Mouse (Mus musculus): Measurements from ENCODE around the gene Vmn1r205.
"Not testable (repeated sequence)": the region's sequence is repeated elsewhere in the genome, so short reads cannot be mapped to it uniquely, and the experiment has no call there.

Gene Vmn1r205

DNA sequence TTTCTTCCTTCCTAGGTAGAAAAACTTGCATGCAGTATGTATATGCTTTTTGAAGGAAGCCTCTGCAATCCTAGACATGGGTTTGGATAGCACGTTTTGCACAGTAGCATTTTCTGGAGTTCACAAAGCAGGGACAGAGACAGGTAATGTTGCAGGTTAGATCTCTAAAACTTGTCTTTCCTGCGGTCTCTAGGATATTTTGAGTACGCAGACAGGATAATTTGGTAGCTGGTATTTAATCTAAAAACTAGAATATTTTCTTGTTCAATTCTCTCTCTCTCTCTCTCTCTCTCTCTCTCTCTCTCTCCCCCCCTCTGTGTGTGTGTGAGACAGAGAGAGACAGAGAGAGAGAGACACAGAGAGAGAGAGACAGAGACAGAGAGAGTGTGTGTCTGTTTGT, at the start of gene Vmn1r205:
TSS of gene Vmn1r205 (minus strand) at position 101 of the 400 bp plus-strand sequence.
- DNase-seq (ENCODE audit: low read depth, low spot score): no peak

GRCm38 (mm10) chr13:22624151-22624550, 31.4 kb upstream of the Vmn1r205 start, which contains the start of gene Vmn1r206:
Vmn1r206 (minus strand) TSS chr13:22624251.
- not testable (repeated sequence) for DNase-seq (ENCODE audit: low read depth, low spot score)

DNA sequence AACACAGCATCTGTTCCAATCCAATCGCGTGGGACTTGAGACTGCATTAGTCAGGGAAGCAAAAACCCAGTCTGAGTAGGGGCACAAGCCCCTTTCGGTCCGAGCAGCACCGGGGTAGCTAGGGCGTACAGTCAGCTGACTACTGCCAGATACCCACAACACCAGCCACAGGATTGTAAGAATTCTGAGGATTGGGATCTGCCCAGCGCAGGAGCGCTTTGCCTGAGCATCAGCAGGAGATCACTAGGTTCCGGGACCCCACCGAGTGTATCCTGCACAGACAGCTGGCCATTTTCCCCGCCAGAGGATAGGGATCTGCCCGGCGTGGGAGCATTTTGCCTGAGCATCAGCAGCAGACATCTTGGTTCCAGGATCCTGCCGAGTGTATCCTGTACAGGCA, 9.5 kb downstream of the Vmn1r205 start:
- DNase-seq (ENCODE audit: low read depth, low spot score): not testable (repeated sequence)

DNA sequence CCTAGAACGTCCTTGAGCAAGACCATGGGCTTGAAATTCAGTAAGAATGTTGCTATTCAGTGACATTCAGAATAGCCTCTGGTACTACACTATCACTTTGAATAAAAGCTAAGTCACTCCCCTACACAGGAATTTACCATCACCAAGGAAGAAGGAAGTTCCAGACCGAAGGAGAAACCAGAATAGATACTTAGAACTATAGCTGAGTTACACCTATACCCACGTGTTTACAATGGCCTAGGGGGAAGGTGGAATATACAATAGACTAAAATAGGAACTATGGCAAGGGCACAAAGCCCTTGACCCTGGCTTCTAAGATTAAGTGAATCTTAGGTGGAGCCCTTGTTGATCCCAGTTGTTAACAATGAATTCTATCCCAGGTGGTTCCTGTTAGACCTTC, 17.9 kb downstream of the Vmn1r205 start:
- not testable (repeated sequence) for DNase-seq (ENCODE audit: low read depth, low spot score)

GRCm38 (mm10) chr13:22552898-22553297, 39.9 kb downstream of the Vmn1r205 start, which contains the start of gene Vmn1r204:
Vmn1r204 (plus strand) TSS chr13:22553198.
- not testable (repeated sequence) for DNase-seq (ENCODE audit: low read depth, low spot score)
